Mouse (Mus musculus): ENCODE data around the gene Snrnp70.

- TF ChIP-seq POLR2A (IDR thresholded peaks at IDR 0.05; ENCODE audit: extremely low read depth, insufficient read depth, low read length) (no peak), CTCF (IDR thresholded peaks at IDR 0.05; ENCODE audit: extremely low read depth, insufficient read depth, low read length) (no peak)
These were observed 35.0 kb downstream of the Snrnp70 start for GRCm38 (mm10) chr7:45360404-45361125.

Measured in cortical plate, adult 2 months (tissue).